Mouse (Mus musculus) embryonic facial prominence, embryonic 14.5 days (tissue): ENCODE measurements around the gene Olfr459. TPM values are rescaled to one million over a fixed set of nuclear protein-coding genes. Genes with fewer than 3 reads are reported as not detected.

ENCODE experiments used
- ATAC-seq: fragments of 200-750 bp; cut with Nextera tagmentation; 2 replicates; pipeline ENCODE4 v1.8.0; 2017; ENCODE audit warnings: low read depth, moderate number of reproducible peaks, moderate TSS enrichment
- DNase-seq: peaks from one replicate; pipeline ENCODE4 v3.0.0-alpha.2; 2015; ENCODE audit warnings: low spot score
- H3K27ac ChIP-seq: fragments of 300-500 bp; sonication (generic); replicated peaks from 2 replicates; pipeline ENCODE4 v1.5.1; 2014; ENCODE audit warnings: low read depth, mild to moderate bottlenecking, low read length, moderate library complexity
- H3K27me3 ChIP-seq: fragments of 300-500 bp; sonication (generic); replicated peaks from 2 replicates; pipeline ENCODE4 v1.6.1; 2014; ENCODE audit warnings: low read length; ENCODE audit not compliant: control insufficient read depth, insufficient read depth
- H3K36me3 ChIP-seq: fragments of 300-500 bp; sonication (generic); 2 replicates; pipeline ENCODE4 v1.6.1; 2014; ENCODE audit warnings: low read length, mixed read lengths; ENCODE audit not compliant: control insufficient read depth, insufficient read depth
- H3K4me1 ChIP-seq: fragments of 300-500 bp; sonication (generic); 2 replicates; pipeline ENCODE4 v1.6.1; 2014; ENCODE audit warnings: antibody characterized with exemption, low read length; ENCODE audit not compliant: control insufficient read depth, insufficient read depth
- H3K4me2 ChIP-seq: fragments of 300-500 bp; sonication (generic); 2 replicates; pipeline ENCODE4 v1.6.1; 2014; ENCODE audit warnings: low read depth, mild to moderate bottlenecking, low read length, moderate library complexity, mixed read lengths
- H3K4me3 ChIP-seq: fragments of 300-500 bp; sonication (generic); 2 replicates; pipeline ENCODE4 v1.5.1; 2014; ENCODE audit warnings: low read depth, mild to moderate bottlenecking, low read length
- H3K9ac ChIP-seq: fragments of 300-500 bp; sonication (generic); 2 replicates; pipeline ENCODE4 v1.6.1; 2014; ENCODE audit warnings: low read depth, mild to moderate bottlenecking, low read length, moderate library complexity, mixed read lengths
- H3K9me3 ChIP-seq: fragments of 300-500 bp; sonication (generic); 2 replicates; pipeline ENCODE4 v1.6.1; 2016; ENCODE audit warnings: low read length; ENCODE audit not compliant: control insufficient read depth
- WGBS: fragments of 180-500 bp; shearing (Covaris S2); extraction: QIAGEN DNeasy Blood & Tissue Kit; methylation state at CpG from one replicate; pipeline ENCODE4 v1.1.7; 2014; 5-methylcytosine and 5-hydroxymethylcytosine counted together
- polyA plus RNA-seq: library from polyadenylated mRNA; unstranded; fragments of >200 nt; fragmentation: Nextera tagmentation; extraction: Ambion mirVana; gene quantifications from 2 replicates; pipeline ENCODE4 v1.2.1, GENCODE M21; 2014

Olfr459 gene
- polyA plus RNA-seq, 1 experiment from 2014 or later: 0.06 TPM

DNA sequence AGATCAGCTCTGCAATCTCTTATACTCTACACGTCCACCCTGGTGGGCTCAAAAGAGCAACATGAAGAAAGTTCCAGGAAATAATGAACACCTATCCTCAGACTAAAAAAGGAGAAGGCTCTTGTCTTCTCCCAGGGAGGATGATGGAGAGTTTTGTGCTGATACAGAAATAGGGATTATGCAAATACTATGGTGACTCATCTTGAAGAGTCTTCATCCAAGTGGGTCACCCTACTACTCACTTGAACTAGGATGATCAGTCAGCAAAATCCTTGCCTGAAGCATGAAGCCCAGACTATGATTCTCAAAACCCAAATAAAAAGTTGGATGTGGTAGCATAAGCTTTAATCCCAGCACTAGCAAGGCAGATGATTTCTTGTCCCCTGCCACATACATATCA is 16.6 kb downstream of the Olfr459 start:
- Histone ChIP-seq H3K4me3 (no peak overlapping the region), H3K9me3 (no peaks in the 10 kb centered on the region), H3K27me3 (no peaks in the 10 kb centered on the region), H3K9ac (no peak overlapping the region), H3K4me1 (no peaks in the 10 kb centered on the region), H3K36me3 (no peaks in the 10 kb centered on the region), H3K27ac (no peak overlapping the region), H3K4me2 (no peak overlapping the region)
- ATAC-seq (no peak), DNase-seq (no peak)
- WGBS: 81% methylated on average over 1 of the region's 1 CpGs

DNA sequence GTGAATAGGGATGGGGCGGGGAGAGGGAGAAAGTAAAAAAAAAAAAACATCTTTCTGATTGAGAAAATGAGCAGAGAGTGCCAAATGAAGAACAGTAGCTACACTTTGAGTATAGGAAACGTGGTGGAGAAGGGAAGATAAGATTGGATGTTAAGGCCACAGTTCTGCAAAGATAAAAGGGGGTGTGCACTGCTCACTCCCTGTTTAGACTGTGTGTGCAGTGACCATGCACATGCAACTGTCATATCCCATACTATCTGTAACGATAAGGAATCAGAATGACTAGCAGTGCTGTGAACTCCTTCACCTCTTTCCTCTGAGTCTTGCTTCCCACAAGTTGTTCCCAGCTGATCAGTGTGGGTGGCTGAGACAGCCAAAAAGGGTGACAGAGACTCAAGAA is 17.8 kb downstream of the Olfr459 start:
- Histone ChIP-seq H3K27me3 (no peaks in the 10 kb centered on the region), H3K4me1 (no peaks in the 10 kb centered on the region), H3K4me2 (no peak overlapping the region), H3K4me3 (no peak overlapping the region), H3K9ac (no peak overlapping the region), H3K27ac (no peak overlapping the region), H3K36me3 (no peaks in the 10 kb centered on the region), H3K9me3 (no peaks in the 10 kb centered on the region)
- ATAC-seq (no peak), DNase-seq (no peak)
- WGBS: 72% methylated on average over 3 of the region's 3 CpGs

DNA sequence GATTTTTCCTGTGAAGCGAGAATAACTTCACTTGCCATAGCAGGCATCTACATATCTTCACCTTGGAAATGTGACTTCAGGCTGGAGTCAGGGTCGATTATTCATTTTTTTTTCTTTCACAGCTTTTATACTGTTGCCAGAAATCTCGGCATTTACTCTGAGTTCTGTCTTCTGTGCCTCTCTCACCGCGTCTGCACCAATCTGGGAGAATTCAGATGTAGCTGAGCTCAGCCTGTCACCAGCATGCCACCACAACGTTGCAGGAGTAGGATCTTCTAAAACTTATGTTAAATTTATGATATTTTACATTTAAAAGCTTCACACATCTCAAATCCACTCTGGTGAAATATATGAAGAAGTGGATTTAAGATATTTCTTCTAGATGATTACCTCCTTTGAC is 20.4 kb downstream of the Olfr459 start:
- 66% methylated on average over 6 of the region's 6 CpGs for WGBS
- Histone ChIP-seq H3K36me3 (no peaks in the 10 kb centered on the region), H3K4me2 (no peak overlapping the region), H3K27me3 (no peaks in the 10 kb centered on the region), H3K4me1 (no peaks in the 10 kb centered on the region), H3K4me3 (no peak overlapping the region), H3K27ac (no peak overlapping the region), H3K9me3 (no peaks in the 10 kb centered on the region), H3K9ac (no peak overlapping the region)
- no peak for DNase-seq
- ATAC-seq: no peak

DNA sequence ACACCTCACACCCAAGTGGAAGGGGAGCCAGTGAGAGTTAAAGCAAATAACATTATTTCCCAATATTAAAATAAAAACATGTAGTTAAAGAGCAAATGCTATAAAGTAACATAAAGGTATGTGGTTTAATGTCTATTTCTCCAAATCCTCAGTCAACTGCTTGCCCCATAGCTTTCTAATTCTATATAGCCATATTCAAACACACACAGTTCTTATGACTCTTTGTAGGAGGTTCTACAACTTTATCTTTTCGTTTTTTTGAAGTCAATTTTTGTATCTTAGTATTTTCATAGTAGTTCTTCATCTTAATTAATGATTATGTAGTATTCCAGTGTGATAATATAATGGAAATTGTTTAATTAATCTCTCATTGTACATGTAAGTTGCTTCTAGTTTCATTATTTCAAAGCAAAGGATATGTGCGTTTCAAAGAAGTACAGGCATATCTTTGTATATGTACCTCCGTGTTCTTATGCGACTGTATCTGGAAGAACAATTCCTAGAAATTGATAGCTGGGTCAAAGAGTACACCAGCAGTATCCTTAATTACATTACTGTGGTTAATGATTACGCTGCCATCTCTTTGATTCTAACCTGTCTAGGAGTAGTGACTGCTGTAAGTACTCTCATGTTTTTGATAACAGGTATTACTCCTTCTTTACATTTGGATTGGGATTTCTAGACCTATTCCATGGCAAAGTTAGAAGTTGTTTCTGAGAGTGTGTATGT is 30.1 kb downstream of the Olfr459 start:
- H3K4me3 ChIP-seq: no peak overlapping the region
- H3K4me2 ChIP-seq: no peak overlapping the region
- H3K27me3 ChIP-seq: no peaks in the 10 kb centered on the region
- no peak overlapping the region for H3K27ac ChIP-seq
- no peaks in the 10 kb centered on the region for H3K9me3 ChIP-seq
- no peaks in the 10 kb centered on the region for H3K36me3 ChIP-seq
- no peak overlapping the region for H3K9ac ChIP-seq
- no peaks in the 10 kb centered on the region for H3K4me1 ChIP-seq
- 75% methylated on average over 5 of the region's 5 CpGs for WGBS
- DNase-seq (no peak), ATAC-seq (no peak)

DNA sequence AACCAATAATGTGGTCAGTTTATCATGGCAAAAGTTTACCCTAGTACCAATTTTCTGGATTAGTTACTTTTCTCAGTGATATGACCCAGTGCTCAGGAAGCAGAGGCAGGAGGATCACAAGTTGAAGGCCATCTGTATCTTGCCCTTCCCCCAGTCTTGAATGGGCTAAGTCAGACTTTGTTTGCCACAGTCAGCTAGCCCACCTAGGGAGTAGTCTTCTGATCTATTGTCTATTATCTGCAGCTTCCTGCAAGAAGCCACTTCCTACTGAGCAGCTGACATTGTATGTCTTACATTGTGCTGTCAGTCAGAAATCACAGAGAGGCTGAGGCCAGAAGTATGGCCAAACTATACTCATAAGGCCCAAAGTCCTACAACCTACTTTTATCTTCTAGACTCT is 33.9 kb downstream of the Olfr459 start:
- Histone ChIP-seq H3K4me2 (no peak overlapping the region), H3K9ac (no peak overlapping the region), H3K4me1 (no peaks in the 10 kb centered on the region), H3K4me3 (no peak overlapping the region), H3K27me3 (no peaks in the 10 kb centered on the region), H3K36me3 (no peaks in the 10 kb centered on the region), H3K9me3 (no peaks in the 10 kb centered on the region), H3K27ac (no peak overlapping the region)
- DNase-seq: no peak
- no peak for ATAC-seq

DNA sequence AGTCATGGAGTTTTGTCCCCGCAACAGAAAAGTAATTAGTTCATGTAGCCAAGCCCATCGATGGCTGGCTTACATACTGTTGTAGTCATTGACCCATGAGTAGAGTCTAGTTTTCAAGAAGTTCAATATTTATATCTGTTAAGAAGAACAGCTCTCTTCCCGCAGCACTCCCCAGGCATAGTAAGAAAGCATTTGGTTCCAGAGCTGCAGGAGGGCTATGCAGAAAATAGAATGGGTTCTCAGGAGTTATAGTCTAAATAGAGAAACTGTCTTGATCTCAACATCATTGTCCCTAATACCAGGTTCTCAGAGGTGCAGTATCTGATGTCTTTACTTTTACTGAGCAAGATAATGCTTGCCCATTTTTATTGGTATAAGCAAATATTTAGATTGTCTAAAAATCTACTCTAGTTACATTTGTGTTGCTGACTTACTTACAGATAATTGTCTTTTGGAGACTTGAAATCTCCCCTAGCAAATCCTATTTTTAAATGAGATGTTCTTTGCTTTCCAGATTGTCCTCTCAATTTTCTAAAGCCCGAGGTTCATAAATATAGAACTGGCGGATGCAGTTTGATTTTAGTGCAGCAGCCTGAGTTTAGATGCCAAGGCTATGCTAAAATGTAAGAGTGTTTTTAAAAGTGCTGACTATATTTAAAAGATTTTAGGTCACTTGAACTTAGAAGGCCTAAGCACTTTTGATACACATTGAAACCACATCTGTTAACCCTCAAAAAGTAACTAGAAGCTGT is 40.1 kb downstream of the Olfr459 start:
- no peak overlapping the region for H3K27ac ChIP-seq
- no peaks in the 10 kb centered on the region for H3K27me3 ChIP-seq
- no peak overlapping the region for H3K9ac ChIP-seq
- WGBS: 91% methylated on average over 5 of the region's 5 CpGs
- no peaks in the 10 kb centered on the region for H3K36me3 ChIP-seq
- no peak for DNase-seq
- no peaks in the 10 kb centered on the region for H3K9me3 ChIP-seq
- H3K4me1 ChIP-seq: no peaks in the 10 kb centered on the region
- ATAC-seq: no peak
- no peak overlapping the region for H3K4me2 ChIP-seq
- no peak overlapping the region for H3K4me3 ChIP-seq

DNA sequence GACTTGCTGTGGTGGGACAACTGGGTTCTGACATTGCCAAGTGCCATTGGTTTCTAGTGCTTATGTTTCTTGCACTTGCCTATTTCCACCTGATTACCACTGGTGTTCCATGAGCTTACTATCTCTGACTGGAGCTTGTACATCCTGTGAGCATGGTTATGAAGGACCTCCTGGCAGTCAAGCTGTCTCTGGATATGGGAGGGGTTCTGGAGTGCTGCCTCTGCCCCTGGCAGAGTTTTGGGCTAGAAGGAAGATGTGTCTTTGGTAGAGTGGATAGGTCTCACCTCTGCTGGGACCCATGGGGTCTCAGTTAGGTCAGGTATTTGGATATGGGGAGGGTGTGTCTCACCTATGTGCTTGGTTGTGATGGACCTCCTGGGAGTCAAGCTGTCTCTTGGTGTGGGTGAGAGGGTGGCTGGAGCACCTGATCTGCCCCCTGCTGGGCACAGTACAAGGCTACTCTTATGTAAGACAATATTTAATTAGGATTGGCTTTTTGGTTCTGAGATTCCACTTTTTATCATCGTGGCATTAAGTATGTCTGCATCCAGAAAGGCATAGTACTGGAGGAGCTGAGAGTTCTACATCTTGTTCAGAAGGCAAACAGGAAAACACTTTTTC is 46.9 kb downstream of the Olfr459 start:
- Histone ChIP-seq H3K4me1 (no peaks in the 10 kb centered on the region), H3K27me3 (no peaks in the 10 kb centered on the region), H3K4me2 (no peak overlapping the region), H3K4me3 (no peak overlapping the region), H3K9ac (no peak overlapping the region), H3K9me3 (no peaks in the 10 kb centered on the region), H3K27ac (no peak overlapping the region), H3K36me3 (no peaks in the 10 kb centered on the region)
- DNase-seq: no peak
- ATAC-seq: no peak
- 84% methylated on average over 1 of the region's 1 CpGs for WGBS

DNA sequence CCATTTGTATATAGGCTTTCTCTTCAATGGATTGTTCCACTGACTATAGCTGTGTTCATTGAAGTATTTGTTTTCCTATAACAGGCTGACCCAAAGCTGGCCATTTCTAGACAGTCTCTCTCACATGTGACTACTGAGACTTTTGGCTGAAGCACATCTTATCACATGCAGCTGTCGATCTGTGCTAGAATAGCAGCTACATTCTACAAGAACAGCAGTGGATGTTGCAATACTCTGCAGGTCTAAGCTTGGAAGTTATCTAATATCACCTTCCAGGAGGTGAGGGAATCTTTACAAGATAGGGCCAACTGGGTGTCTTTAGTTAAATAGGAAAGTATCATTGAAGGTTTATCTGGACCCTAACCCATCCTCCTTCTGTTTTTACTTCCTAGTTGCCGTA is 53.5 kb downstream of the Olfr459 start:
- Histone ChIP-seq H3K9ac (no peak overlapping the region), H3K9me3 (no peaks in the 10 kb centered on the region), H3K4me2 (no peak overlapping the region), H3K36me3 (no peaks in the 10 kb centered on the region), H3K27me3 (no peaks in the 10 kb centered on the region), H3K27ac (no peak overlapping the region), H3K4me3 (no peak overlapping the region), H3K4me1 (no peaks in the 10 kb centered on the region)
- WGBS: 85% methylated on average over 2 of the region's 2 CpGs
- ATAC-seq (no peak), DNase-seq (no peak)
